Mouse (Mus musculus): ENCODE measurements around the gene 1700015F17Rik. TPM values are rescaled to one million over a fixed set of nuclear protein-coding genes. Genes with fewer than 3 reads are reported as not detected.

1700015F17Rik gene
- polyA plus RNA-seq, 1 experiment from 2014 or later = not detected

- H3K9me3 ChIP-seq (ENCODE audit: control insufficient read depth, low read length) = no peaks in the 10 kb centered on the region
- H3K9ac ChIP-seq (ENCODE audit: low read length) = no peak overlapping the region
- no peaks in the 10 kb centered on the region for H3K36me3 ChIP-seq (ENCODE audit: control insufficient read depth, insufficient read depth, low read length)
- H3K4me2 ChIP-seq (ENCODE audit: low read depth, low read length) = no peak overlapping the region
- H3K4me3 ChIP-seq (ENCODE audit: low read length) = no peak overlapping the region
- ATAC-seq (ENCODE audit: low read depth) = no peak
- H3K27ac ChIP-seq (ENCODE audit: low read length) = no peak overlapping the region
- no peaks in the 10 kb centered on the region for H3K27me3 ChIP-seq (ENCODE audit: control insufficient read depth, insufficient read depth, low read depth, low read length)
- WGBS = 65% methylated on average over 4 of the region's 4 CpGs
- H3K4me1 ChIP-seq (replicated peaks; ENCODE audit: control insufficient read depth, insufficient read depth, low read length) = no peaks in the 10 kb centered on the region
These were observed 2.8 kb downstream of the 1700015F17Rik start for GRCm38 (mm10) chr5:5476133-5476532.

DNA sequence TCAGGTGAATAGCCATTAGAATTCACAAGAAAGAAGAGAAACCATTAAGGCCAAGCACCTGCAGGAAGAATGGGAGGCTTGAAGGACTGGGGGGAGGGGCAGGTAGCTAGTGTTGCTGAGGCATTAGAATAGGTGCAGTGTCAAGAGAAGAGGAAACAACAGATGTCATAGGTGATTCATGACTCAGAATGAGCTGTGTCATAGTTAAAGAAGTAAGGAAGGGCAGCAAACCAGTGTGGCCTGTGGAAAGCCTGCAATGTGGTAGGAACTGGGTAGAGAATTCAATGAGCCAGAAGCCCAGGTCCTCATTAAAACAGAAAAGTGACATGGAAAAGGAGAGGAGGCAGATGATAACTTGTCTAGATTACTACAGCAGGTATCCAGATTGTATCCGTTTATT lies 13.7 kb downstream of the 1700015F17Rik start:
- no peaks in the 10 kb centered on the region for H3K4me1 ChIP-seq (replicated peaks; ENCODE audit: control insufficient read depth, insufficient read depth, low read length)
- 86% methylated on average over 1 of the region's 1 CpGs for WGBS
- H3K4me3 ChIP-seq (ENCODE audit: low read length) = no peak overlapping the region
- no peak overlapping the region for H3K27ac ChIP-seq (ENCODE audit: low read length)
- no peaks in the 10 kb centered on the region for H3K27me3 ChIP-seq (ENCODE audit: control insufficient read depth, insufficient read depth, low read depth, low read length)
- no peak for ATAC-seq (ENCODE audit: low read depth)
- H3K9me3 ChIP-seq (ENCODE audit: control insufficient read depth, low read length) = no peaks in the 10 kb centered on the region
- H3K36me3 ChIP-seq (ENCODE audit: control insufficient read depth, insufficient read depth, low read length) = no peaks in the 10 kb centered on the region
- no peak overlapping the region for H3K4me2 ChIP-seq (ENCODE audit: low read depth, low read length)
- no peak overlapping the region for H3K9ac ChIP-seq (ENCODE audit: low read length)

- no peak overlapping the region for H3K4me3 ChIP-seq (ENCODE audit: low read length)
These were observed 47.1 kb downstream of the 1700015F17Rik start for GRCm38 (mm10) chr5:5431746-5432438.

GRCm38 (mm10) chr5:5423723-5424171 lies 55.2 kb downstream of the 1700015F17Rik start:
- Histone ChIP-seq H3K4me2 (ENCODE audit: low read depth, low read length) (no peak overlapping the region), H3K9me3 (ENCODE audit: control insufficient read depth, low read length) (0 out of 2 replicates have a peak, but pooled peaks cover 3% of the 10 kb centered on the region), H3K27ac (ENCODE audit: low read length) (no peak overlapping the region), H3K9ac (ENCODE audit: low read length) (no peak overlapping the region), H3K4me1 (replicated peaks; ENCODE audit: control insufficient read depth, insufficient read depth, low read length) (no peaks in the 10 kb centered on the region; the same call in 1 of the 2 replicates), H3K27me3 (ENCODE audit: control insufficient read depth, insufficient read depth, low read depth, low read length) (no peaks in the 10 kb centered on the region), H3K36me3 (ENCODE audit: control insufficient read depth, insufficient read depth, low read length) (no peaks in the 10 kb centered on the region), H3K4me3 (ENCODE audit: low read length) (no peak overlapping the region)
- no peak for ATAC-seq (ENCODE audit: low read depth)
- 45% methylated on average over 6 of the region's 6 CpGs for WGBS

More at GRCm38 (mm10) chr5:5431746-5432438, 47.1 kb downstream of the 1700015F17Rik start:
- Histone ChIP-seq H3K27ac (ENCODE audit: low read length) (no peak overlapping the region), H3K9ac (ENCODE audit: low read length) (no peak overlapping the region), H3K4me2 (ENCODE audit: low read depth, low read length) (no peak overlapping the region), H3K4me1 (replicated peaks; ENCODE audit: control insufficient read depth, insufficient read depth, low read length) (no peaks in the 10 kb centered on the region), H3K36me3 (ENCODE audit: control insufficient read depth, insufficient read depth, low read length) (no peaks in the 10 kb centered on the region), H3K9me3 (ENCODE audit: control insufficient read depth, low read length) (no peaks in the 10 kb centered on the region), H3K27me3 (ENCODE audit: control insufficient read depth, insufficient read depth, low read depth, low read length) (no peaks in the 10 kb centered on the region)
- no peak for ATAC-seq (ENCODE audit: low read depth)
- 58% methylated on average over 5 of the region's 5 CpGs for WGBS

- Histone ChIP-seq H3K27ac (ENCODE audit: low read length) (no peak overlapping the region), H3K36me3 (ENCODE audit: control insufficient read depth, insufficient read depth, low read length) (no peaks in the 10 kb centered on the region), H3K4me3 (ENCODE audit: low read length) (no peak overlapping the region), H3K4me2 (ENCODE audit: low read depth, low read length) (no peak overlapping the region), H3K9ac (ENCODE audit: low read length) (no peak overlapping the region), H3K9me3 (ENCODE audit: control insufficient read depth, low read length) (0 out of 2 replicates have a peak, but pooled peaks cover 3% of the 10 kb centered on the region), H3K4me1 (replicated peaks; ENCODE audit: control insufficient read depth, insufficient read depth, low read length) (no peaks in the 10 kb centered on the region; the same call in 1 of the 2 replicates), H3K27me3 (ENCODE audit: control insufficient read depth, insufficient read depth, low read depth, low read length) (no peaks in the 10 kb centered on the region)
- 83% methylated on average over 4 of the region's 4 CpGs for WGBS
- ATAC-seq (ENCODE audit: low read depth) = no peak
These were observed 55.9 kb downstream of the 1700015F17Rik start for GRCm38 (mm10) chr5:5423081-5423480.

DNA sequence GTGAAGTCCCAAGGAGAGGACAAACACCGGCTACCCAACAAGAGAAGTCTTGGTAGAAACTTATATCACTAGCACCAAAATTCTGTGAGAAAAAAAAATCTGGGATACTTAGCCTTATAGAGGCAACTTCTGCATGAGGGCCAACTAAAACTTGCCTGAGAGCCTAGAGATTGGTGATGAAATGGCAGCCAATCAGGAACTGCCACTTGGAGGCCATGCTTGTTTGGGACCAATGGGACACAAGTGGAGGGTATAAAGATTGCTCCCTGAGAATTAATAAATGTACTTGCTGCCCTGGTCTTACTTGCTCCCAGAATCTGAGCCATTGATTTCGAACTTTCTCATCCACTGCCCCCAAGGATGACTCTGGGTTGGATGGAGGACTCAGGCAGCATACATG lies 57.5 kb downstream of the 1700015F17Rik start:
- H3K36me3 ChIP-seq (ENCODE audit: control insufficient read depth, insufficient read depth, low read length) = no peaks in the 10 kb centered on the region
- H3K4me1 ChIP-seq (replicated peaks; ENCODE audit: control insufficient read depth, insufficient read depth, low read length) = no peaks in the 10 kb centered on the region; the same call in 1 of the 2 replicates
- H3K27me3 ChIP-seq (ENCODE audit: control insufficient read depth, insufficient read depth, low read depth, low read length) = no peaks in the 10 kb centered on the region
- 95% methylated on average over 2 of the region's 2 CpGs for WGBS
- ATAC-seq (ENCODE audit: low read depth) = no peak
- no peak overlapping the region for H3K9ac ChIP-seq (ENCODE audit: low read length)
- H3K4me2 ChIP-seq (ENCODE audit: low read depth, low read length) = no peak overlapping the region
- H3K4me3 ChIP-seq (ENCODE audit: low read length) = no peak overlapping the region
- no peak overlapping the region for H3K27ac ChIP-seq (ENCODE audit: low read length)
- 0 out of 2 replicates have a peak, but pooled peaks cover 3% of the 10 kb centered on the region for H3K9me3 ChIP-seq (ENCODE audit: control insufficient read depth, low read length)

DNA sequence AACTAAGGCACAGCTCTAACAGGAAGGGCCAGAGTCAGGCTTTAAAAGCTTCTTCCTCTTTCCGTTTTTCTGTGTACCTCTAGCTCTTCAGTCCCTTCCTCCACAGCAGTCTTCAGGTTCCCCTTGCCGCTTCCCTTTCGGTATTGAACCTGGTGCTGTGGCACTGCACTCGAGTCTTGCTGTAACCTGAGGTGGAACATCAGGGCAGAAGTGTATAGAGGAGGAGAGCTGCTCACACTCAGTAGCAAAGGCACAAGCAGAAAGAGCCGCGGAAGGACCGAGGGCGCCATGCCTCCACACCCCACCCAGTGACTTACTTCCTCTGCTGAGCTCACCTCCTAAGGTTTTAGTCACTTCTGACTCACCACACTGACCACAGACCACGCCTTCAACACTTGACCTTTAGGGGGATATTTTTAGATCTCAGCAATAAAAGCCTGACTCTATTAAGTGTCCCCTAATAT lies 58.9 kb downstream of the 1700015F17Rik start, which contains the start of gene Cdk14:
Cdk14 (minus strand) TSS at position 321 of the 464 bp plus-strand sequence.
- H3K27ac ChIP-seq (ENCODE audit: low read length) = no peak within 1 kb of the TSS

DNA sequence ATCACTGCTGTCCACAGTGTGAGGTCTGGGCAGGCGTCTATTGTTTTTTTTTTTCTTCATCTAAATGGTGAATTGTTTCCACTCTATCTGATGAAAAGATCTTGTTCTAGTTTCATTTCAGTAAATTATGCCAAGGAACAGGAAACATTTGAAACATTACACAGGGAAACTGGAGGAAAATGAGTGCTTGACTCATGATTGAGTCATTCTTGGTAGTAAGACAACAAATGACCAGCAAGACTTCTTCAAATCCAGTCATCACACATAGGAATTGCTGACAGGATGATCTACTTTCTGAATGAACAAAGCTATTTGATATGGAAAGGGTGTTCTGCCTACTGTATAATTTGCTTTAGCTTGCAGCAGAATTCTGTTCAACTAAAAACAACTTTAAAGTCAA lies 59.7 kb downstream of the 1700015F17Rik start:
- Histone ChIP-seq H3K9me3 (ENCODE audit: control insufficient read depth, low read length) (0 out of 2 replicates have a peak, but pooled peaks cover 3% of the 10 kb centered on the region), H3K4me2 (ENCODE audit: low read depth, low read length) (no peak overlapping the region), H3K4me1 (replicated peaks; ENCODE audit: control insufficient read depth, insufficient read depth, low read length) (no peaks in the 10 kb centered on the region; the same call in 1 of the 2 replicates), H3K9ac (ENCODE audit: low read length) (no peak overlapping the region), H3K27me3 (ENCODE audit: control insufficient read depth, insufficient read depth, low read depth, low read length) (no peaks in the 10 kb centered on the region), H3K27ac (ENCODE audit: low read length) (no peak overlapping the region), H3K4me3 (ENCODE audit: low read length) (no peak overlapping the region), H3K36me3 (ENCODE audit: control insufficient read depth, insufficient read depth, low read length) (no peaks in the 10 kb centered on the region)
- WGBS = 57% methylated on average over 1 of the region's 1 CpGs
- no peak for ATAC-seq (ENCODE audit: low read depth)

More for the DNA sequence above, 58.9 kb downstream of the 1700015F17Rik start, which contains the start of gene Cdk14:
- no peaks in the 10 kb centered on the region for H3K36me3 ChIP-seq (ENCODE audit: control insufficient read depth, insufficient read depth, low read length)
- no peaks in the 10 kb centered on the region; the same call in 1 of the 2 replicates for H3K4me1 ChIP-seq (replicated peaks; ENCODE audit: control insufficient read depth, insufficient read depth, low read length)
- H3K9me3 ChIP-seq (ENCODE audit: control insufficient read depth, low read length) = 0 out of 2 replicates have a peak, but pooled peaks cover 3% of the 10 kb centered on the region
- H3K4me2 ChIP-seq (ENCODE audit: low read depth, low read length) = no peak within 1 kb of the TSS
- no peak for ATAC-seq (ENCODE audit: low read depth)
- no peaks in the 10 kb centered on the region for H3K27me3 ChIP-seq (ENCODE audit: control insufficient read depth, insufficient read depth, low read depth, low read length)
- H3K4me3 ChIP-seq (ENCODE audit: low read length) = no peak within 1 kb of the TSS
- 80% methylated on average over 9 of the region's 9 CpGs for WGBS
- no peak within 1 kb of the TSS for H3K9ac ChIP-seq (ENCODE audit: low read length)

- H3K27me3 ChIP-seq (ENCODE audit: control insufficient read depth, insufficient read depth, low read depth, low read length) = no peaks in the 10 kb centered on the region
- no peaks in the 10 kb centered on the region; the same call in 1 of the 2 replicates for H3K4me1 ChIP-seq (replicated peaks; ENCODE audit: control insufficient read depth, insufficient read depth, low read length)
- no peaks in the 10 kb centered on the region for H3K36me3 ChIP-seq (ENCODE audit: control insufficient read depth, insufficient read depth, low read length)
- no peak overlapping the region for H3K4me2 ChIP-seq (ENCODE audit: low read depth, low read length)
- H3K27ac ChIP-seq (ENCODE audit: low read length) = peak overlapping the region; percentile 36; the same call in 1 of the 2 replicates
- H3K4me3 ChIP-seq (ENCODE audit: low read length) = no peak overlapping the region
- H3K9me3 ChIP-seq (ENCODE audit: control insufficient read depth, low read length) = no peaks in the 10 kb centered on the region
- 50% methylated on average over 3 of the region's 3 CpGs for WGBS
- no peak overlapping the region for H3K9ac ChIP-seq (ENCODE audit: low read length)
- peak; percentile 78 for ATAC-seq (ENCODE audit: low read depth)
These were observed 64.1 kb downstream of the 1700015F17Rik start for GRCm38 (mm10) chr5:5414835-5415234.
